Mouse (Mus musculus): ENCODE results near the gene Prkcq.

GRCm38 (mm10) chr2:11135718-11136117 lies 36.2 kb upstream of the Prkcq start:
- TF ChIP-seq GATA1 (IDR thresholded peaks at IDR 0.05; ENCODE audit: borderline replicate concordance, low read length), result no peak
- TF ChIP-seq FLI1 (IDR thresholded peaks at IDR 0.05; ENCODE audit: low read length), result no peak

Measured in megakaryocyte, embryonic 14.5 days (primary cell).